Mouse (Mus musculus): ENCODE results near the gene Pigu. TPM values are rescaled to one million over a fixed set of nuclear protein-coding genes. Genes with fewer than 3 reads are reported as not detected.

Pigu gene
- polyA plus RNA-seq, 1 experiment from 2014 or later = 68.2 TPM

GRCm38 (mm10) chr2:155242296-155242855, 114.9 kb downstream of the Pigu start:
- peaks cover 16% of the 10 kb centered on the region for H3K4me1 ChIP-seq (ENCODE audit: control insufficient read depth, insufficient read depth, low read length)
- H3K9ac ChIP-seq (replicated peaks; ENCODE audit: low read depth, low read length) = no peak overlapping the region
- H3K36me3 ChIP-seq (ENCODE audit: control insufficient read depth, insufficient read depth, low read length) = peaks cover 37% of the 10 kb centered on the region
- ATAC-seq (ENCODE audit: low read depth) = no peak
- no peaks in the 10 kb centered on the region for H3K9me3 ChIP-seq (ENCODE audit: control insufficient read depth, low read length)
- no peak overlapping the region for H3K27ac ChIP-seq (ENCODE audit: low read depth, low read length)
- no peak overlapping the region for H3K4me3 ChIP-seq (ENCODE audit: low read depth, low read length)
- H3K4me2 ChIP-seq (ENCODE audit: low read depth, low read length) = no peak overlapping the region
- no peaks in the 10 kb centered on the region for H3K27me3 ChIP-seq (ENCODE audit: control insufficient read depth, insufficient read depth, low read length)
- 92% methylated on average over 7 of the region's 7 CpGs for WGBS

- no peak overlapping the region for H3K27ac ChIP-seq (ENCODE audit: low read depth, low read length)
- H3K4me2 ChIP-seq (ENCODE audit: low read depth, low read length) = no peak overlapping the region
- H3K36me3 ChIP-seq (ENCODE audit: control insufficient read depth, insufficient read depth, low read length) = peaks cover 26% of the 10 kb centered on the region
- H3K9me3 ChIP-seq (ENCODE audit: control insufficient read depth, low read length) = no peaks in the 10 kb centered on the region
- ATAC-seq (ENCODE audit: low read depth) = no peak
- no peaks in the 10 kb centered on the region for H3K27me3 ChIP-seq (ENCODE audit: control insufficient read depth, insufficient read depth, low read length)
- 88% methylated on average over 4 of the region's 4 CpGs for WGBS
- no peak overlapping the region for H3K9ac ChIP-seq (replicated peaks; ENCODE audit: low read depth, low read length)
- H3K4me1 ChIP-seq (ENCODE audit: control insufficient read depth, insufficient read depth, low read length) = peaks cover 18% of the 10 kb centered on the region
- H3K4me3 ChIP-seq (ENCODE audit: low read depth, low read length) = no peak overlapping the region
Measured at GRCm38 (mm10) chr2:155240915-155241314, 116.3 kb downstream of the Pigu start.

GRCm38 (mm10) chr2:155237276-155237675, 120.0 kb downstream of the Pigu start:
- Histone ChIP-seq H3K36me3 (ENCODE audit: control insufficient read depth, insufficient read depth, low read length) (no peaks in the 10 kb centered on the region), H3K9me3 (ENCODE audit: control insufficient read depth, low read length) (no peaks in the 10 kb centered on the region), H3K4me2 (ENCODE audit: low read depth, low read length) (peak overlapping the region; percentile 78), H3K4me3 (ENCODE audit: low read depth, low read length) (peak overlapping the region; percentile 89), H3K27me3 (ENCODE audit: control insufficient read depth, insufficient read depth, low read length) (no peaks in the 10 kb centered on the region), H3K9ac (replicated peaks; ENCODE audit: low read depth, low read length) (peak overlapping the region; percentile 92), H3K27ac (ENCODE audit: low read depth, low read length) (no peak overlapping the region), H3K4me1 (ENCODE audit: control insufficient read depth, insufficient read depth, low read length) (peaks cover 22% of the 10 kb centered on the region)
- WGBS = 22% methylated on average over 4 of the region's 4 CpGs
- ATAC-seq (ENCODE audit: low read depth) = no peak

GRCm38 (mm10) chr2:155236362-155236992, 120.8 kb downstream of the Pigu start, which contains the start of gene Dynlrb1:
Gene Dynlrb1, plus strand, starts transcription at chr2:155236533.
- Histone ChIP-seq H3K4me1 (ENCODE audit: control insufficient read depth, insufficient read depth, low read length) (peaks cover 22% of the 10 kb centered on the region), H3K4me3 (ENCODE audit: low read depth, low read length) (peak within 1 kb of the TSS; percentile 89), H3K27ac (ENCODE audit: low read depth, low read length) (peak within 1 kb of the TSS; percentile 79), H3K9me3 (ENCODE audit: control insufficient read depth, low read length) (no peaks in the 10 kb centered on the region), H3K36me3 (ENCODE audit: control insufficient read depth, insufficient read depth, low read length) (no peaks in the 10 kb centered on the region), H3K4me2 (ENCODE audit: low read depth, low read length) (peak within 1 kb of the TSS; percentile 78), H3K9ac (replicated peaks; ENCODE audit: low read depth, low read length) (peak within 1 kb of the TSS; percentile 92), H3K27me3 (ENCODE audit: control insufficient read depth, insufficient read depth, low read length) (no peaks in the 10 kb centered on the region)
- under 1% methylated on average over 50 of the region's 50 CpGs for WGBS
- ATAC-seq (ENCODE audit: low read depth) = peak; percentile 100

GRCm38 (mm10) chr2:155235746-155236361, 121.4 kb downstream of the Pigu start:
- no peaks in the 10 kb centered on the region for H3K9me3 ChIP-seq (ENCODE audit: control insufficient read depth, low read length)
- H3K27me3 ChIP-seq (ENCODE audit: control insufficient read depth, insufficient read depth, low read length) = no peaks in the 10 kb centered on the region
- no peaks in the 10 kb centered on the region for H3K36me3 ChIP-seq (ENCODE audit: control insufficient read depth, insufficient read depth, low read length)
- peaks cover 22% of the 10 kb centered on the region for H3K4me1 ChIP-seq (ENCODE audit: control insufficient read depth, insufficient read depth, low read length)
- peak overlapping the region; percentile 89 for H3K4me3 ChIP-seq (ENCODE audit: low read depth, low read length)
- 5% methylated on average over 13 of the region's 13 CpGs for WGBS
- peak overlapping the region; percentile 79 for H3K27ac ChIP-seq (ENCODE audit: low read depth, low read length)
- H3K9ac ChIP-seq (replicated peaks; ENCODE audit: low read depth, low read length) = peak overlapping the region; percentile 92
- peak overlapping the region; percentile 59 for H3K4me2 ChIP-seq (ENCODE audit: low read depth, low read length)
- ATAC-seq (ENCODE audit: low read depth) = peak; percentile 86

MicroRNAs within 50 kb of the gene (microRNA counts, 519-probe panel; counts per million panel counts)
- microRNA mmu-miR-695 = not detected

Small RNA genes lying within 50 kb of the gene (microRNA-seq; reads per million reads assigned to microRNA genes)
- not detected for gene Mir695

Other genes with a start within 250 kb of the Pigu start
- 44.7 and 48.9 TPM in 2 replicates for gene Itch, start 223.9 kb downstream of the Pigu start, polyA plus RNA-seq (2014; fragmentation: Nextera tagmentation; extraction: Ambion mirVana)
- gene Dynlrb1, start 120.9 kb downstream of the Pigu start, polyA plus RNA-seq (2014; fragmentation: Nextera tagmentation; extraction: Ambion mirVana) = 769 and 889 TPM in 2 replicates
- gene Map1lc3a, start 81.1 kb downstream of the Pigu start, polyA plus RNA-seq (2014; fragmentation: Nextera tagmentation; extraction: Ambion mirVana) = 536 and 680 TPM in 2 replicates
- gene Trp53inp2, start 23.6 kb upstream of the Pigu start, polyA plus RNA-seq (2014; fragmentation: Nextera tagmentation; extraction: Ambion mirVana) = 79.4 and 102 TPM in 2 replicates
- gene Ncoa6, start 116.5 kb upstream of the Pigu start, polyA plus RNA-seq (2014; fragmentation: Nextera tagmentation; extraction: Ambion mirVana) = 31.4 and 36.0 TPM in 2 replicates
- 30.6 and 35.0 TPM in 2 replicates for gene Acss2, start 160.5 kb upstream of the Pigu start, polyA plus RNA-seq (2014; fragmentation: Nextera tagmentation; extraction: Ambion mirVana)
- 37.7 and 52.7 TPM in 2 replicates for gene Ggt7, start 160.8 kb upstream of the Pigu start, polyA plus RNA-seq (2014; fragmentation: Nextera tagmentation; extraction: Ambion mirVana)
- gene Gss, start 235.4 kb upstream of the Pigu start, polyA plus RNA-seq (2014; fragmentation: Nextera tagmentation; extraction: Ambion mirVana) = 14.9 and 15.1 TPM in 2 replicates

Data from neural tube, embryonic 14.5 days (tissue).